Mouse (Mus musculus) liver, embryonic 18 days (tissue): ENCODE data around the gene Slc3a1. TPM values are rescaled to one million over a fixed set of nuclear protein-coding genes. Genes with fewer than 3 reads are reported as not detected.

Experiments used
- polyA plus RNA-seq: library from polyadenylated mRNA; depleted of rRNA; stranded (reverse); fragments of >200 nt; gene quantifications from 2 replicates; pipeline ENCODE4 v1.2.3, GENCODE M21; 2012; rRNA removed

Slc3a1 gene
- polyA plus RNA-seq, result 13.5 and 14.3 TPM in 2 replicates

GRCm38 (mm10) chr17:85028093-85028739 is at the start of gene Slc3a1:
TSS of gene Slc3a1 (plus strand) at chr17:85028376.

GRCm38 (mm10) chr17:85090120-85091099 is 62.2 kb downstream of the Slc3a1 start, which contains the start of the genes Prepl and Camkmt:
TSS of gene Prepl (minus strand) at chr17:85090241.
TSS of gene Camkmt (plus strand) at chr17:85090552.

Other genes starting within 250 kb of the Slc3a1 start
- 25.9 and 33.3 TPM in 2 replicates for gene Lrpprc, start 237.6 kb upstream of the Slc3a1 start, polyA plus RNA-seq
- 33.0 and 35.5 TPM in 2 replicates for gene Ppm1b, start 71.6 kb upstream of the Slc3a1 start, polyA plus RNA-seq
- 7.8 and 8.8 TPM in 2 replicates for gene Prepl, start 61.9 kb downstream of the Slc3a1 start, polyA plus RNA-seq
- 0.79 and 0.84 TPM in 2 replicates for gene Camkmt, start 62.2 kb downstream of the Slc3a1 start, polyA plus RNA-seq